Mouse (Mus musculus): ENCODE measurements around the gene Ffar4. TPM values are rescaled to one million over a fixed set of nuclear protein-coding genes. Genes with fewer than 3 reads are reported as not detected.

The Ffar4 gene
- total and polyA plus RNA-seq, 3 experiments = not detected

GRCm38 (mm10) chr19:38114834-38115491, 18.1 kb downstream of the Ffar4 start:
- Histone ChIP-seq H3K9me3 (replicated peaks; ENCODE audit: insufficient read depth, low read length) (no peaks in the 10 kb centered on the region), H3K9ac (ENCODE audit: control insufficient read depth, low read depth, low read length, poor library complexity, severe bottlenecking) (no peak overlapping the region), H3K4me1 (ENCODE audit: control insufficient read depth in 1 of 2, insufficient read depth in 2 of 2, low read length in 2 of 2) (no peaks in the 10 kb centered on the region), H3K36me3 (ENCODE audit: control insufficient read depth in 1 of 2, insufficient read depth in 2 of 2, low read length in 2 of 2) (no peaks in the 10 kb centered on the region), H3K4me3 (ENCODE audit: control insufficient read depth in 1 of 2, insufficient read depth in 1 of 2, low read depth in 2 of 2, low read length in 2 of 2) (no peak overlapping the region), H3K79me2 (ENCODE audit: control insufficient read depth, insufficient read depth, low read length, poor library complexity) (no peaks in the 10 kb centered on the region), H3K27me3 (ENCODE audit: control insufficient read depth in 1 of 2, insufficient read depth in 2 of 2, low read length in 2 of 2) (no peaks in the 10 kb centered on the region; a peak in 1 of 4 replicates), H3K27ac (ENCODE audit: control insufficient read depth, low read depth, low read length) (no peak overlapping the region)
- no peak for TF ChIP-seq POLR2A (IDR thresholded peaks at IDR 0.05; ENCODE audit: control insufficient read depth in 1 of 2, insufficient read depth in 1 of 2, low read depth in 1 of 2, low read length in 2 of 2, poor library complexity in 1 of 2)
- TF ChIP-seq USF1 (IDR thresholded peaks at IDR 0.05; ENCODE audit: low read depth, low read length) = no peak
- TF ChIP-seq TAL1 (IDR thresholded peaks at IDR 0.05; ENCODE audit: low read length) = no peak
- no peak for TF ChIP-seq ZMIZ1 (IDR thresholded peaks at IDR 0.05; ENCODE audit: low read depth, low read length)
- no peak for TF ChIP-seq RAD21 (IDR thresholded peaks at IDR 0.05; ENCODE audit: low read depth, low read length)
- no peak for TF ChIP-seq KAT2A (conservative IDR thresholded peaks at IDR 0.05; ENCODE audit: low read depth, low read length)
- no peak for DNase-seq (ENCODE audit: low read depth, low spot score)

DNA sequence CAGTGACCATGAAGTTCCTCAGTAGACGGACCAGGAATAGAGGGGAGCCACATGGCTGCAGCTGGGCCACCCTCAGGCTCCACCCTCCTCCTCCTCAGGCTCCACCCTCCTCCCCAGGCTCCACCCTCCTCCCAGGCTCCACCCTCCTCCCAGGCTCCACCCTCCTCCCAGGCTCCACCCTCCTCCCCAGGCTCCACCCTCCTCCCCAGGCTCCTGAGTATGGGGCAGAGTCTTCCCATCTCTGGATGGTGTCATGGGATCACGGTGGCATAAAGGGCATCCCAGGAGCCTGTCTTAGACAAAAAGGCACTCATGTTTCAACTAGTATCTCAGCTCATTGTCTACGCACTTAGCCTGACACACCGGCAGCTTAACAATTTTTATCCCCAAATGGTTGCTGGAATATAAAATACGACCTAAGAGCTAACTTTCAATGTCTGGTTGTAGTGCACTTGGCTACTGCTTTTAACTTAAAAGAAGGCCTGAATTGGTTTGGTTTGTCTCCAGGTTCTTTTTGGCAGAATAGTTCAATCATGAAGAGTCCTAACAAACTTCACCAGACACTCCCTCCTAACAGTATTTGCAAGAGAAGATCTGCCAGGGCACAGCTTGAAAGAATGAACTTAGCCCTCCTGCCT, 23.4 kb downstream of the Ffar4 start:
- H3K9me3 ChIP-seq (replicated peaks; ENCODE audit: insufficient read depth, low read length) = no peaks in the 10 kb centered on the region
- H3K27me3 ChIP-seq (ENCODE audit: control insufficient read depth in 1 of 2, insufficient read depth in 2 of 2, low read length in 2 of 2) = no peaks in the 10 kb centered on the region
- H3K27ac ChIP-seq (ENCODE audit: control insufficient read depth, low read depth, low read length) = no peak overlapping the region
- no peaks in the 10 kb centered on the region for H3K79me2 ChIP-seq (ENCODE audit: control insufficient read depth, insufficient read depth, low read length, poor library complexity)
- no peak overlapping the region for H3K4me3 ChIP-seq (ENCODE audit: control insufficient read depth in 1 of 2, insufficient read depth in 1 of 2, low read depth in 2 of 2, low read length in 2 of 2)
- DNase-seq (ENCODE audit: low read depth, low spot score) = no peak
- H3K4me1 ChIP-seq (ENCODE audit: control insufficient read depth in 1 of 2, insufficient read depth in 2 of 2, low read length in 2 of 2) = no peaks in the 10 kb centered on the region
- no peaks in the 10 kb centered on the region for H3K36me3 ChIP-seq (ENCODE audit: control insufficient read depth in 1 of 2, insufficient read depth in 2 of 2, low read length in 2 of 2)
- no peak overlapping the region for H3K9ac ChIP-seq (ENCODE audit: control insufficient read depth, low read depth, low read length, poor library complexity, severe bottlenecking)
- no peak for TF ChIP-seq MXI1 (IDR thresholded peaks at IDR 0.05; ENCODE audit: low read depth, low read length)
- TF ChIP-seq CHD2 (IDR thresholded peaks at IDR 0.05; ENCODE audit: low read length) = no peak
- TF ChIP-seq MYC (IDR thresholded peaks at IDR 0.05; ENCODE audit: low read depth, low read length) = no peak
- TF ChIP-seq ETS1 (IDR thresholded peaks at IDR 0.05; ENCODE audit: low read depth, low read length) = no peak
- no peak for TF ChIP-seq MAX (IDR thresholded peaks at IDR 0.05; ENCODE audit: low read length)
- TF ChIP-seq SMC3 (IDR thresholded peaks at IDR 0.05; ENCODE audit: low read depth, low read length) = no peak
- no peak for TF ChIP-seq E2F4 (IDR thresholded peaks at IDR 0.05; ENCODE audit: borderline replicate concordance, low read depth, low read length)
- no peak for TF ChIP-seq GATA1 (IDR thresholded peaks at IDR 0.05; ENCODE audit: low read depth, low read length)
- TF ChIP-seq BHLHE40 (IDR thresholded peaks at IDR 0.05; ENCODE audit: borderline replicate concordance, low read depth, low read length) = no peak
- no peak for TF ChIP-seq RCOR1 (IDR thresholded peaks at IDR 0.05; ENCODE audit: low read depth, low read length)
- no peak for TF ChIP-seq UBTF (IDR thresholded peaks at IDR 0.05; ENCODE audit: borderline replicate concordance, insufficient read depth, low read depth, low read length)
